Mouse (Mus musculus) lung, adult 2 months (tissue): ENCODE measurements at regions not wholly inside any gene's neighbourhood (a gene's known extent, or its start where the extent isn't known, plus 50 kb on each side); places are given as distances from the start of the nearest gene placed in this dataset.

ENCODE experiments used
- CTCF ChIP-seq: fragments of 200-500 bp; IDR thresholded peaks from 2 replicates; pipeline ENCODE4 v1.5.1; 2011; ENCODE audit warnings: mild to moderate bottlenecking, low read length, control low read depth; ENCODE audit not compliant: insufficient read depth
- POLR2A ChIP-seq: fragments of 200-500 bp; IDR thresholded peaks from 2 replicates; pipeline ENCODE4 v1.6.1; 2011; ENCODE audit warnings: low read depth, mild to moderate bottlenecking, control low read depth, low read length, borderline replicate concordance; ENCODE audit errors: extremely low read depth

DNA sequence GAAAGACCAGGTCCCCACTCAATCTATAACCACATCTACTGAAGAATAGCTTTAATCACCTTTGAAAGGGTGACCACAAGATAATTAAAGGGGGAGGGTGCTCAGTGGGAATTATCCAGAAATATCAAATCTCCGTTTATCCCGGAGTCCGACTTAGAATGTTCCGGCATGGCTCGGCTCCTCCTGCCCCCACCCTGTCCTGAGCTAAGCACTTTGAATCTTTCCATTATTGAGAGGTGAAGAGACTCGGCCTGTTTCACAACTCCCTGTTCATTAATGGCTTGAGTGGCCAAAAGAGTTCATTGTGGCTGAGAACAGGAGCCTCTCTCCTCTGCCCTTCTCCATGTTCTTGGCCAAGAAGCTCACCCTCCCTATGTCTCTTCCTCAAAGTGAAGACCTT is 181.0 kb downstream of the 3110018I06Rik start:
- TF ChIP-seq POLR2A (no peak), CTCF (no peak)
